ENCODE assay signal across 8 mouse cellular contexts in the genomic region with DNA sequence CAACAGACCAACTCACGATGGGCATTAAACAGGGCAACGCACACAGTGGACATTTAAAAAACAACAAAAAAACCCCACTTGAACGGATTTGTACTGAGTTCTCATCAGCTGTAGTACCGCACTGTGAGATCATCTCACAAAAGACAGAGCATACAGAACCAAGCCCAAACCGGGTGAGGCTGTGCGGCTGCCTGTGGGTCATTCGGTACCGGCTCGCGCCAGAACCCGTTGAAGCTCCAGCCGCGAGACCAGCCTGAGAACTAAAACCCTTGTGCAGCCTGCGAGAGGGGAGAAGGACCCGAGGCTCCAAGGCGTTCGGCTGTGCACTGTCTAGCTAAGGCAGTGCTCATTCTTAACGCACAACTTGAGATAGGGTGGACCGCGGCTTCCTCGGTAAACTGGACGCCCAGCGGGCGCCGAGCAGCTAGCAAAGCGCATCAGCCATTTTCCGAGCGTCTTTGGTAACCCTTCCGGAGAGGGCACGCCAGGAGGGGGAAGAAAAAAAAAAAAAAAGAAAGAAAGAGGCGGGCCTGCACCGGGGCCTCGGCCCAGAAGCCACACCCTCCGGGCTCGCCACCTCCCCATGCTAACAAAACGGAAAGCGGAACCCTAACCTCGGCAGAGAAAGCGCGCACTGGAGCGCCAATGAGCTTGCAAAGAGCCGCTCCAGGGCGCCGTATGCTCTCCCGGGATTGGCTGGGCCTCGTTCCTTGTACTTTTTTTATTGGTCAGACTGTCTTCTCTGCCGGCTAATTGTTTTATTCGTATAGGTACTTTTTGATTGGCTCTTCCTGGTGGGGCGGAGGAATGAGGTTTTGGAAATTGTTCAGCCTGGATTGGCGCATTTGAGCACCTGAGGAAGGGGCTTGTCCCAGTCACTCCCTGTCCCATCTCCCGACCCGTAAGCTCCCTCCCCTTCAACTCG. TPM values are rescaled to one million over a fixed set of nuclear protein-coding genes. Genes with fewer than 3 reads are reported as not detected.
DNase-seq lines count a peak whose midpoint lies in the region; ATAC-seq and TF ChIP-seq lines count a peak whose summit lies in the region.

No protein-coding gene starts in this region.

- no peaks in the 10 kb centered on the region for H3K9me3 ChIP-seq in ES-Bruce4 (replicated peaks; ENCODE audit: control insufficient read depth, insufficient read depth, low read length, poor library complexity, severe bottlenecking)
- no peaks in the 10 kb centered on the region for H3K9me3 ChIP-seq in forebrain, embryonic 13.5 days (replicated peaks)
- H3K9me3 ChIP-seq in liver, postnatal 0 days (ENCODE audit: low read length) = peaks cover 3% of the 10 kb centered on the region; the same call in 1 of the 2 replicates
- H3K9me3 ChIP-seq in neural tube, embryonic 14.5 days (ENCODE audit: control insufficient read depth, low read length) = no peaks in the 10 kb centered on the region

- no peaks in the 10 kb centered on the region for H3K27me3 ChIP-seq in ES-Bruce4 (ENCODE audit: control insufficient read depth, insufficient read depth, low read length, poor library complexity, severe bottlenecking)
- no peaks in the 10 kb centered on the region for H3K27me3 ChIP-seq in forebrain, embryonic 13.5 days
- H3K27me3 ChIP-seq in liver, postnatal 0 days (ENCODE audit: insufficient read depth, low read length) = no peaks in the 10 kb centered on the region
- no peaks in the 10 kb centered on the region for H3K27me3 ChIP-seq in neural tube, embryonic 14.5 days (ENCODE audit: control insufficient read depth, insufficient read depth, low read length)

- TF ChIP-seq EP300 in ES-Bruce4 (IDR thresholded peaks at IDR 0.05; ENCODE audit: insufficient read depth, low read depth, low read length) = 0 out of 2 replicates have a peak, but pooled peaks have one; percentile 13
- TF ChIP-seq EP300 in liver, postnatal 0 days (IDR thresholded peaks at IDR 0.05; ENCODE audit: low read depth) = peak; percentile 46

- WGBS in forebrain, embryonic 13.5 days = under 1% methylated on average over 49 of the region's 53 CpGs
- under 1% methylated on average over 53 of the region's 53 CpGs for WGBS in large intestine, adult 2 months
- under 1% methylated on average over 53 of the region's 53 CpGs for WGBS in liver, postnatal 0 days (ENCODE audit: insufficient replicate concordance)
- under 1% methylated on average over 53 of the region's 53 CpGs for WGBS in neural tube, embryonic 14.5 days

- ATAC-seq in cerebellum, adult (ENCODE audit: insufficient number of reproducible peaks, low FRiP score, low TSS enrichment) = peak; percentile 95
- peak; percentile 97 for ATAC-seq in forebrain, embryonic 13.5 days
- peak; percentile 93 for ATAC-seq in liver, postnatal 0 days
- peak; percentile 96 for ATAC-seq in neural tube, embryonic 14.5 days (ENCODE audit: low read depth)

- peak overlapping the region; percentile 64 for H3K27ac ChIP-seq in ES-Bruce4 (ENCODE audit: insufficient read depth, low read length)
- peak overlapping the region; percentile 99 for H3K27ac ChIP-seq in forebrain, embryonic 13.5 days
- H3K27ac ChIP-seq in liver, postnatal 0 days (ENCODE audit: low read depth) = peak overlapping the region; percentile 100
- H3K27ac ChIP-seq in neural tube, embryonic 14.5 days (ENCODE audit: low read depth, low read length) = peak overlapping the region; percentile 98

- peak overlapping the region; percentile 69 for H3K4me2 ChIP-seq in forebrain, embryonic 13.5 days
- peak overlapping the region; percentile 91 for H3K4me2 ChIP-seq in liver, postnatal 0 days (ENCODE audit: low read depth, low read length)
- peak overlapping the region; percentile 95 for H3K4me2 ChIP-seq in neural tube, embryonic 14.5 days (ENCODE audit: low read depth, low read length)

- H3K4me1 ChIP-seq in ES-Bruce4 (ENCODE audit: control insufficient read depth, insufficient read depth, low read length) = no peaks in the 10 kb centered on the region
- peaks cover 23% of the 10 kb centered on the region for H3K4me1 ChIP-seq in forebrain, embryonic 13.5 days
- H3K4me1 ChIP-seq in liver, postnatal 0 days (ENCODE audit: insufficient read depth) = peaks cover 10% of the 10 kb centered on the region
- H3K4me1 ChIP-seq in neural tube, embryonic 14.5 days (ENCODE audit: control insufficient read depth, insufficient read depth, low read length) = peaks cover 15% of the 10 kb centered on the region

- H3K4me3 ChIP-seq in ES-Bruce4 (ENCODE audit: low read depth, low read length) = peak overlapping the region; percentile 88
- H3K4me3 ChIP-seq in forebrain, embryonic 13.5 days = peak overlapping the region; percentile 95
- peak overlapping the region; percentile 97 for H3K4me3 ChIP-seq in liver, postnatal 0 days (ENCODE audit: low read depth, low read length)
- peak overlapping the region; percentile 82 for H3K4me3 ChIP-seq in neural tube, embryonic 14.5 days (ENCODE audit: low read depth, low read length)

- H3K36me3 ChIP-seq in ES-Bruce4 (ENCODE audit: control insufficient read depth, insufficient read depth, low read length, poor library complexity, severe bottlenecking) = peaks cover under 1% of the 10 kb centered on the region
- H3K36me3 ChIP-seq in forebrain, embryonic 13.5 days (ENCODE audit: poor library complexity, severe bottlenecking) = peaks cover 4% of the 10 kb centered on the region; the same call in 1 of the 2 replicates
- H3K36me3 ChIP-seq in liver, postnatal 0 days (replicated peaks; ENCODE audit: insufficient read depth, low read length) = no peaks in the 10 kb centered on the region
- no peaks in the 10 kb centered on the region for H3K36me3 ChIP-seq in neural tube, embryonic 14.5 days (ENCODE audit: control insufficient read depth, insufficient read depth, low read length)

- intact Hi-C loops in heart, postnatal 10 days (cut with DNase I) = loop anchor here (5.0 kb wide), 1 partner anchor 259 kb away; no protein-coding TSS in a partner anchor

- peak; percentile 97 to 98 for DNase-seq in heart, postnatal 10 days
- peak; percentile 98 for DNase-seq in large intestine, adult 2 months (ENCODE audit: low read depth, low spot score)
- peak; percentile 96 for DNase-seq in liver, postnatal 0 days
- DNase-seq in testis, postnatal 10 days (ENCODE audit: low spot score) = peak; percentile 91

- peak; percentile 33 for TF ChIP-seq POLR2A in ES-Bruce4 (IDR thresholded peaks at IDR 0.05; ENCODE audit: insufficient read depth, low read length)

- peak overlapping the region; percentile 99 for H3K9ac ChIP-seq in ES-Bruce4 (ENCODE audit: low read depth, poor library complexity, severe bottlenecking)
- peak overlapping the region; percentile 96 for H3K9ac ChIP-seq in forebrain, embryonic 13.5 days
- H3K9ac ChIP-seq in liver, postnatal 0 days (replicated peaks) = peak overlapping the region; percentile 98
- peak overlapping the region; percentile 85 for H3K9ac ChIP-seq in neural tube, embryonic 14.5 days (replicated peaks; ENCODE audit: low read depth, low read length)

- TF ChIP-seq CTCF in ES-Bruce4 (IDR thresholded peaks at IDR 0.05; ENCODE audit: low read depth, low read length) = no peak
- no peak for TF ChIP-seq CTCF in liver, postnatal 0 days (IDR thresholded peaks at IDR 0.05; ENCODE audit: low read depth)

RNA-seq across cellular contexts. Expression of a gene that starts 0.7 kb away (rescaled TPM):
- 75.5 and 80.1 TPM in 2 replicates for polyA plus RNA-seq in ES-Bruce4 (2011; ENCODE audit: insufficient read depth, insufficient read length, low read depth, missing spikeins)
- 104 and 119 TPM in 2 replicates for polyA plus RNA-seq in forebrain, embryonic 13.5 days (2015; fragmentation: Nextera tagmentation; extraction: Ambion mirVana)
- 10 to 100 TPM; 24.1 to 27.2 TPM for total RNA-seq in heart, postnatal 10 days (2021)
- 14.7 and 29.3 TPM in 2 replicates for polyA plus RNA-seq in large intestine, adult 2 months (2012; rRNA removed)
- 38.6 and 39.3 TPM in 2 replicates for polyA plus RNA-seq in liver, postnatal 0 days (2015; fragmentation: Nextera tagmentation; extraction: Ambion mirVana)
- polyA plus RNA-seq in neural tube, embryonic 14.5 days (2014; fragmentation: Nextera tagmentation; extraction: Ambion mirVana) = 25.3 and 25.5 TPM in 2 replicates

Comparison
In these comparisons a context has a peak if more than half of its experiments do, and no peak if none do; other contexts are left out.
1. Peak in every context shown above with its lines: DNase-seq, ATAC-seq, H3K4me3 ChIP-seq and H3K27ac ChIP-seq.